Mouse (Mus musculus) WW6 (cell line): ENCODE data around the gene Ehmt2.
A peak's percentile ranks its signal among the peaks of the same experiment; 100 is the strongest.
"Not testable (repeated sequence)": the region's sequence is repeated elsewhere in the genome, so short reads cannot be mapped to it uniquely, and the experiment has no call there.

Experiments used
- DNase-seq: peaks from one replicate; pipeline ENCODE4 v3.0.0-alpha.2; 2013; ENCODE audit warnings: low read depth, low spot score

Gene Ehmt2

GRCm38 (mm10) chr17:34891377-34891776 lies 6.9 kb upstream of the Ehmt2 start:
- no peak for DNase-seq

- DNase-seq, result no peak
Observed at GRCm38 (mm10) chr17:34893072-34893824, 5.0 kb upstream of the Ehmt2 start.

DNA sequence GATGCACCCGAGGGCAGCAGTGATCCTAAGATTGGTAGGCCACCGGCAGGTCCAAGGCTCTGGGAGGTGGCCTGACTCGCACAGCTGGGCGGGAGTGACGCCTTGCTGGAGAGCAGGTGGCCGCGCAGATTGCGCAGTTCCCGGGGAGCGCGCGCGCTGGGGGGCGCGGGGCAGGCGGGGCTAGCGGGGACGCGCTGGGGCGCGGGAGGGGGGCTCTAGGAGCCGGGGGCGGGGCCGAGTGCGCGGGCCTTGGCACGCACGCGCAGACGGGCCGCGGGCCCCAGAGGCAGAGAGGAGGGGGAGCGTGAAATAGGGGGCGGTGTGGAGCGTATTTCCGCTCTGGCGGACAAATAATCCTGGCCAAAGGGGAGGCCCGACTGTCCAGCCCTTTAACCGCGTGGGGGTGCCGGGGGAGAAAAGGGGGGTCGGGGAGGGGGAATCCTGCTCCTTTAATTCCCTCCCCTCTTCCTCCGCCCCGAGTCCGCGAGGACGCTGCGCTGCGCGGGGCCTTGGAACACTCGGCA lies 4.1 kb upstream of the Ehmt2 start:
- peak; percentile 79 for DNase-seq

GRCm38 (mm10) chr17:34894801-34895530 lies 3.3 kb upstream of the Ehmt2 start:
- DNase-seq, result no peak

GRCm38 (mm10) chr17:34895724-34896123 lies 2.5 kb upstream of the Ehmt2 start:
- DNase-seq, result no peak

DNA sequence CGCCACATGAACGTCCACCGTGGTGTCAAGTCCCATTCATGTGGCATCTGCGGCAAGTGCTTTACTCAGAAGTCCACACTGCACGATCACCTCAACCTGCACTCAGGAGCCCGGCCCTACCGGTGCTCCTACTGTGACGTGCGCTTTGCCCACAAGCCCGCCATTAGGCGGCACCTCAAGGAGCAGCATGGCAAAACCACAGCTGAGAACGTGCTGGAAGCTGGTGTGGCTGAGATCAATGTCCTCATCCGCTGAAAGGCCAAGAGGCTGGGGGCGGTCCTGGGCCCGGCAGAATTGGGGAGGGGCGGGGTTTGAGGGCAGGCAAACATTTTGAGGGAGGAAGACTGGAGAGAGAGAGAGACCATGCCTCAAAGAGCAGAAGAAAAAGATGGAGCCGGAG lies 1.9 kb upstream of the Ehmt2 start:
- DNase-seq, result no peak

- DNase-seq, result no peak
Observed at GRCm38 (mm10) chr17:34897373-34898159, 703 bp upstream of the Ehmt2 start.

DNA sequence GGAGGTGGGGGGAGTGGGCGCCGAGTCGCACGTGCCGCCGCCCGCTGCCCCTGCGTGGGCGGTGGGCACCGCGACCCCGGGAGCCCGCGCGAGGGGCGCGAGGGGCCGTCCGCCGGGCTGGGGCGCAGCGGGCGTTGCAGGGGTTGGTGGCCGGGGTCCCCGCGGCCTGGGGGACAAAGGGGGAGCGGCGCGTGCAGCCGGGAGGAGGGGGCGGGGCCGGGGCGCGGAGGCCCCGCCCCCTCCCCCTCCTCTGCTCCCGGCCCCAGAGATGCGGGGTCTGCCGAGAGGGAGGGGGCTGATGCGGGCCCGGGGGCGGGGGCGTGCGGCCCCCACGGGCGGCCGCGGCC lies 410 bp downstream of the Ehmt2 start:
- no peak for DNase-seq

DNA sequence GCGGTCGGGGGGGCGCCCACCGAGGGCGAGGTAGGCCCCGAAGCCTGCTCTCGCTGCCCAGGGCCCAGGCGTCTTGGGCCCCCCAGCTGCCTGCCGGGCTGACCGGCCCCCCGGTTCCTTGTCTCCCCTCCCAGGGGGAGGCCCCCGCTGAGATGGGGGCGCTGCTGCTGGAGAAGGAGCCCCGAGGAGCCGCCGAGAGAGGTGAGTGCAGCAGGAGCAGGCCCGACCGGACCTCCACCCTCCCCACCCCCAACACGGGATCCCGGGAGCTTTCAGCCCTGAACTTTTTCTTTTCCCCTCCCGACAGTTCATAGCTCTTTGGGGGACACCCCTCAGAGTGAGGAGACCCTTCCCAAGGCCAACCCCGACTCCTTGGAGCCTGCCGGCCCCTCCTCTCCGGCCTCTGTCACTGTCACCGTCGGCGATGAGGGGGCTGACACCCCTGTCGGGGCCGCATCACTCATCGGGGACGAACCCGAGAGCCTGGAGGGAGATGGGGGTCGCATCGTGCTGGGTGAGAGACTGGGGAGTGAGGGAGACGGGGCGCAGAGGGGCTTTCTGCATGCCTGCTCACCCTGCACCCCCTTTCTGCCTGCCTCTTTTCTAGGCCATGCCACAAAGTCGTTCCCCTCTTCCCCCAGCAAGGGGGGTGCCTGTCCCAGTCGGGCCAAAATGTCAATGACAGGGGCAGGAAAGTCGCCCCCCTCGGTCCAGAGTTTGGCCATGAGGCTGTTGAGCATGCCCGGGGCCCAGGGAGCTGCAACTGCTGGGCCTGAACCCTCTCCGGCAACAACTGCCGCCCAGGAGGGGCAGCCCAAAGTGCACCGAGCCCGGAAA lies 1.0 kb downstream of the Ehmt2 start:
- DNase-seq, result no peak

DNA sequence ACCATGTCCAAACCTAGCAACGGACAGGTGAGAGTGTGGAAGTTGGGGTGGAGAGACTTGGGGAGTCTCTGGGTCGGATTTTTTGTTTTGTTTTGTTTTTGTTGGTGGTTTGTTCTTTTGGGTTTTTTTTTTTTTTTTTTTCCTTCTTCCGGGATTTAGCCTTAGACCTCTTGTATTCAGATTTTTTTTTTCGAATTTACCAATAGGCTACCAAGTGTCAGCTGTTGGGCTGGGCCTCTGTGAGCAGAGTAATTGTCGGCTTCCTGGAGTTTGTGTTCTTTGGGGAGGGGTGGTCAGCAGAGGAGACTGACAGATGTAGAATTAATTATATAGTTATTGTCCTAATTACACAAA lies 1.6 kb downstream of the Ehmt2 start:
- DNase-seq, result no peak

DNA sequence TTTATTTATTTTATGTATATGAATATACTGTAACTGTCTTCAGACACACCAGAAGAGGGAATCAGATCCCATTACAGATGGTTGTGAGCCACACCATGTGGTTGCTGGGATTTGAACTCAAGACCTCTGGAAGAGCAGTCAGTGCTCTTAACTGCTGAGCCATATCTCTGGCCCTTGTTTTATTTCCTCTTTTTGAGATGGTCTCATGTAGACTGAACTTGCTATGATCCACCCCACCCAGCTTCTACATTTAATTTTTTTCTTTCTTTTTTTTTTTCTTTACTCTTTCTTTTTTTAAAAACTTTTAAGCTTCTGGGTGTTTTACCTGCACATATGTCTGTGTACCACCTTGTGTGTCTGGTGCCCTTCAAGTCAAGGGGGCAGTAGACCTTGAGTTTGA lies 2.6 kb downstream of the Ehmt2 start:
- DNase-seq, result not testable (repeated sequence)

DNA sequence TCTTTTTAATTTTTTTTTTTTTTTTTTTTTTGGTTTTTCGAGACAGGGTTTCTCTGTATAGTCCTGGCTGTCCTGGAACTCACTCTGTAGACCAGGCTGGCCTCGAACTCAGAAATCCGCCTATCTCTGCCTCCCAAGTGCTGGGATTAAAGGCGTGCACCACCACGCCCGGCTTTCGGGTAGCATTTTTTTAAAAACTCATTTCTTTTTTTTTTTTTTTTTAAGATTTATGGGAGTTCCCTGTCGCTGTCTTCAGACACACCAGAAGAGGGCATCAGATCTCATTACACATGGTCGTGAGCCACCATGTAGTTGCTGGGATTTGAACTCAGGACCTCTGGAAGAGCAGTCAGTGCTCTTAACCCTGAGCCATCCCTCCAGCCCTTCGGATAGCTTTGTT lies 3.7 kb downstream of the Ehmt2 start:
- not testable (repeated sequence) for DNase-seq

GRCm38 (mm10) chr17:34902895-34903294 lies 4.6 kb downstream of the Ehmt2 start:
- no peak for DNase-seq

GRCm38 (mm10) chr17:34910982-34911381 lies 12.7 kb downstream of the Ehmt2 start:
- DNase-seq, result no peak

DNA sequence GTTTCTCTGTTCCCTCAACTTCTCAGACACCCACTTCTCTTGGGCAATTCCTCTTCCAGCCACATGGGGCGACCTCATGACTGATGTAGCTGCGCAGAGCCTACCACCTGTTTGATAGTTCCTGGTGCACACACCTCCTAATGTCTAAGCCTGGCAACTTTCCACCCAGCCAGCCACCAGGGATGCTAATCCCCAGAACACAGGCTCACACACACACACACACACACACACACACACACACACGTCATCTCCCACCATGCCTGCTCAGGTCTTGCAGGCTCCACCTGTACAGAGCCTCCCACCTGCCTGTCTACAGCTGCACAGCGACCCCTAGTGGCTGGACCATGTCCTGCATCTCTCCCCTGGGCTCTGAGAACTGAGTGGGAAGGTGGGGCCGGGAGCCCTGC lies 13.7 kb downstream of the Ehmt2 start:
- DNase-seq, result no peak

DNA sequence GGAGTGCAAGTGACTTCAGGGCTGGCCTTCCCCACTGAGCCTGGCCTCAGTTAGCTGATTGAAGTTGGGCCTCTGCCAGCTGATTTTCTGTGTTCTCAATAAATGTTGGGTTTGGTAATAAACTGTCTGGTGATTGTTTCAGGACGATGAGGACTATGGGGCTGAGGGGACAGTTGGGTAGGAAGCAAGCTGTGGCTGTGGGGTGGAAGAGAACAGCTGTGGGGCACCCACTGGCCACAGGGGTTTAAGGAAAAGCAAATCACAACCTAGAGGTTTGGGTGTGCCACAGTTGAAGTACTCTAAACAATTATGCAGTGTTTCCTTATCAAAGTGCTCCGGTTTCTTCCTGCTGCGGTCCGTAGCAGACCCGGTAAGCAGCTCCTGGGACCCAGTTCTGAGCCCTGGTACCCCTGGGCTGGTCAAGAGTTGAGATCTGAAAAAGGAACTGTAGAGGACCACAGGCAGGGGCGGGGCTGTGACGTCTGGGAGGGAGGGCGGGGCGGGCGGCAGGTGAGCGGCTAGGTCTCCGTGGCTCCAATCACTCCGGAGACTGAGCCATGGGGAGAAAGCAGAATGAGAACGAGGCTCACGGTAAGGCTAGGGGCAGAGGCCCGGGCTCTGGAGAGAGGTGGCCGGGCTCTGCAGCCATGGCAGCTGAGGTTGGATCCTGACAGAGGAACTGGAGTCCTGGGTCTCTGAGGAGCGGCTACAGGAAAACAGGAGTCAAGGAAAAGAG lies 15.8 kb downstream of the Ehmt2 start, which contains the start of gene Slc44a4:
Slc44a4 (plus strand) TSS at position 537 of the 736 bp plus-strand sequence.
- no peak for DNase-seq

GRCm38 (mm10) chr17:34915410-34915831 lies 17.2 kb downstream of the Ehmt2 start:
- no peak for DNase-seq

GRCm38 (mm10) chr17:34916316-34916715 lies 18.0 kb downstream of the Ehmt2 start:
- no peak for DNase-seq

DNA sequence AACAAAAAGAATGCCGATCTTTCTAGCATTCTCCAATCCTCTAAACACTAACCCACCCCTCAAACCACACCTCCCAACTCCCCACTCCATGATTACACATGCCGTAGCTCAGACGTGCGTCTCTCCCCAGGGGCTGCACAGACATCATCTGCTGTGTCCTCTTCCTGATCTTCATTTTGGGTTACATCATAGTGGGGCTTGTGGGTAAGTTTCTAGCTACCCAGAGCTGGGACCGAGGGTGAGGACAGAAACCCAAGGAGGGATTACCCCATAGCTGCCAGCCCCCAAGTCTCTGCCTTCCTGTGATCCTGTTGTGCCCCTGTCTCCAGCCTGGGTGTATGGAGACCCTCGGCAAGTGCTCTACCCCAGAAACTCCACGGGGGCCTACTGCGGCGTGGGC lies 18.9 kb downstream of the Ehmt2 start:
- DNase-seq, result no peak

DNA sequence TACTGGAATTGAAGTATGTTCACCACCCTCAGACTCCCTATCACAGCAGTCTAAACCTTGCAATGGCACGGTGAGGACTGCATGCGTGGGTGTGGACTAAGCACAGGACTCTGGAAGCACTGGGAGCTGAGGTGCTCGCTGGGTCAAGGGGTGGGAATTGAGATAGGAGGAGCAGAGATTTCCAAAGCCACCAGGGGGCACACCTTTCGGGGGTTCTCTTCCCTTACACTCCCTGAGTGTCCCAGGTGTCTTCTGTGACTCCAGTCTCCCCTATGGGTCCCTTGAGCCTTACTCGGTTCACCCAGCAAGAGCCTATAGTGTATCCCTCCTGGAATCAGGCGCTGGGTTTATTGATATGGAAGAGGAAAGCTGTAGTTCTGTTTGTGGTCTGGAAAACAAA lies 24.7 kb downstream of the Ehmt2 start:
- DNase-seq, result no peak

DNA sequence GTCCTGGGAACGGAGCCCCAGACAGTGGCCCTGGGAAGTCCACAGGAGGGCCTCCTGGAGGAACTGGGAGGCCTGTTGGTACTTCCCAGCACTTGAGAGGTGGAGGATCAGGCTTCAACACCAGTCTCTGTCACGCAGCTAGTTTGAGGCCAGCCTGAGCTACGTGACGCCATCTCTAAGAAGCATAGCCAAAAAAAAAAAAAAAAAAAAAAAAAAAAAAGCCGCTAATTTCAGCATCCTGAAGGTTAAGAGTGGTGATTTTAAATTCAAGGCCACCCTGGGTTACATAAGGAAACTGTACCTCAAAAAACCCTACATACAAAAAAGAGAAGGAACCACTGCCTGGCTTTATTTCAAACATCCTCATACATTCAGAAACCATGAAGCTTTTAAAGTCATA lies 26.0 kb downstream of the Ehmt2 start:
- DNase-seq, result no peak
